ENCODE assay signal across 10 mouse cellular contexts in genomic region chr6:83087205-83087925, GRCm38 (mm10). TPM values are rescaled to one million over a fixed set of nuclear protein-coding genes. Genes with fewer than 3 reads are reported as not detected.
A peak's percentile ranks its signal among the peaks of the same experiment; 100 is the strongest.
DNase-seq lines count a peak whose midpoint lies in the region; ATAC-seq lines count a peak whose summit lies in the region.
"Had no signal": no experiment of that assay in that cellular context is flagged by ENCODE, and none has a peak within 500 bp of the region (broad histone marks: within the 10 kb centered on the region; RNA-seq: fewer than 3 reads in every experiment).

No protein-coding gene starts in this region.

- 0 out of 2 replicates have a peak, but pooled peaks cover 4% of the 10 kb centered on the region for H3K36me3 ChIP-seq in forebrain, embryonic 13.5 days (ENCODE audit: poor library complexity, severe bottlenecking)
- peaks cover 2% of the 10 kb centered on the region; the same call in 1 of the 2 replicates for H3K36me3 ChIP-seq in hindbrain, embryonic 14.5 days (replicated peaks; ENCODE audit: control insufficient read depth, insufficient read depth)
- peaks cover under 1% of the 10 kb centered on the region; the same call in 1 of the 2 replicates for H3K36me3 ChIP-seq in liver, embryonic 13.5 days

- H3K27me3 ChIP-seq in forebrain, embryonic 13.5 days = peaks cover 94% of the 10 kb centered on the region
- H3K27me3 ChIP-seq in hindbrain, embryonic 14.5 days (ENCODE audit: control insufficient read depth, insufficient read depth, low read length) = peaks cover 84% of the 10 kb centered on the region
- H3K27me3 ChIP-seq in liver, embryonic 13.5 days = peaks cover 93% of the 10 kb centered on the region

- intact Hi-C loops in left cerebral cortex, postnatal 25 days (cut with DNase I) = no loop called here

- DNase-seq in cerebellum, postnatal 10 days = peak; percentile 59 to 67
- no peak for DNase-seq in cerebellum, adult 18-20 months
- DNase-seq in hindbrain, embryonic 14.5 days (ENCODE audit: low spot score) = no peak
- DNase-seq in liver, embryonic 13.5 days = no peak
- DNase-seq in skeletal muscle tissue, adult 2 months (ENCODE audit: low read depth, low spot score) = peak; percentile 51
- no peak for DNase-seq in left cerebral cortex, postnatal 25 days (ENCODE audit: low spot score in 2 of 2)
- no peak for DNase-seq in cerebellum, adult 9-11 months

- H3K4me1 ChIP-seq in forebrain, embryonic 13.5 days = peaks cover 6% of the 10 kb centered on the region; the same call in 1 of the 2 replicates
- H3K4me1 ChIP-seq in hindbrain, embryonic 14.5 days (replicated peaks; ENCODE audit: control insufficient read depth, insufficient read depth, low read length) = no peaks in the 10 kb centered on the region
- H3K4me1 ChIP-seq in liver, embryonic 13.5 days (replicated peaks) = peaks cover 15% of the 10 kb centered on the region

- peak overlapping the region; percentile 24 for H3K4me2 ChIP-seq in forebrain, embryonic 13.5 days
- peak overlapping the region; percentile 31 for H3K4me2 ChIP-seq in hindbrain, embryonic 14.5 days (replicated peaks)
- H3K4me2 ChIP-seq in liver, embryonic 13.5 days = peak overlapping the region; percentile 51

- H3K9ac ChIP-seq in forebrain, embryonic 13.5 days = no peak overlapping the region
- H3K9ac ChIP-seq in hindbrain, embryonic 14.5 days = no peak overlapping the region
- H3K9ac ChIP-seq in liver, embryonic 13.5 days = peak overlapping the region; percentile 13; the same call in 1 of the 2 replicates

- H3K9me3 ChIP-seq in forebrain, embryonic 13.5 days (replicated peaks) = no peaks in the 10 kb centered on the region
- H3K9me3 ChIP-seq in hindbrain, embryonic 14.5 days (ENCODE audit: control insufficient read depth, low read length) = no peaks in the 10 kb centered on the region
- H3K9me3 ChIP-seq in liver, embryonic 13.5 days (replicated peaks) = no peaks in the 10 kb centered on the region

- no peak for ATAC-seq in forebrain, embryonic 13.5 days
- ATAC-seq in hindbrain, embryonic 14.5 days (ENCODE audit: low FRiP score) = no peak
- ATAC-seq in liver, embryonic 13.5 days (ENCODE audit: low read depth) = no peak

- peak overlapping the region; percentile 14; the same call in 1 of the 2 replicates for H3K4me3 ChIP-seq in forebrain, embryonic 13.5 days
- no peak overlapping the region for H3K4me3 ChIP-seq in hindbrain, embryonic 14.5 days (replicated peaks; ENCODE audit: low read length)
- H3K4me3 ChIP-seq in liver, embryonic 13.5 days (replicated peaks) = peak overlapping the region; percentile 33

- H3K27ac ChIP-seq in forebrain, embryonic 13.5 days = no peak overlapping the region
- H3K27ac ChIP-seq in hindbrain, embryonic 14.5 days = no peak overlapping the region
- no peak overlapping the region for H3K27ac ChIP-seq in liver, embryonic 13.5 days

- under 1% methylated on average over 47 of the region's 47 CpGs for WGBS in forebrain, embryonic 13.5 days
- WGBS in hindbrain, embryonic 14.5 days = under 1% methylated on average over 47 of the region's 47 CpGs
- 4% methylated on average over 47 of the region's 47 CpGs for WGBS in liver, embryonic 13.5 days (ENCODE audit: insufficient replicate concordance)

RNA-seq across cellular contexts. Expression of gene Lbx2, which starts 1.2 kb away (rescaled TPM):
- 0.46 TPM in 1 of 2 replicates, not detected in the other for polyA plus RNA-seq in forebrain, embryonic 13.5 days (2015; fragmentation: Nextera tagmentation; extraction: Ambion mirVana)
- not detected in 2 replicates for polyA plus RNA-seq in hindbrain, embryonic 14.5 days (2014; fragmentation: Nextera tagmentation; extraction: Ambion mirVana)
- 0.24 and 0.38 TPM in 2 replicates for polyA plus RNA-seq in liver, embryonic 13.5 days (2015; fragmentation: Nextera tagmentation; extraction: Ambion mirVana)
- total RNA-seq in left cerebral cortex, postnatal 25 days (2021) = under 1 TPM in 1 of 2 experiments, not detected in 1; 0.46 TPM
- total RNA-seq: neutrophil, adult 5-6 weeks had no signal

RNA-seq across cellular contexts. Expression of gene Pcgf1, which starts 9.7 kb away (rescaled TPM):
- polyA plus RNA-seq in forebrain, embryonic 13.5 days (2015; fragmentation: Nextera tagmentation; extraction: Ambion mirVana) = 46.5 and 47.3 TPM in 2 replicates
- polyA plus RNA-seq in hindbrain, embryonic 14.5 days (2014; fragmentation: Nextera tagmentation; extraction: Ambion mirVana) = 36.3 and 36.7 TPM in 2 replicates
- polyA plus RNA-seq in liver, embryonic 13.5 days (2015; fragmentation: Nextera tagmentation; extraction: Ambion mirVana) = 19.3 and 21.2 TPM in 2 replicates
- total RNA-seq in left cerebral cortex, postnatal 25 days (2021) = 10 to 100 TPM; 21.3 to 24.4 TPM

RNA-seq across cellular contexts. Expression of gene Ccdc142, which starts 14.0 kb away (rescaled TPM):
- polyA plus RNA-seq in forebrain, embryonic 13.5 days (2015; fragmentation: Nextera tagmentation; extraction: Ambion mirVana) = 3.5 and 4.0 TPM in 2 replicates
- 3.5 and 4.2 TPM in 2 replicates for polyA plus RNA-seq in hindbrain, embryonic 14.5 days (2014; fragmentation: Nextera tagmentation; extraction: Ambion mirVana)
- 0.94 and 1.1 TPM in 2 replicates for polyA plus RNA-seq in liver, embryonic 13.5 days (2015; fragmentation: Nextera tagmentation; extraction: Ambion mirVana)
- total RNA-seq in left cerebral cortex, postnatal 25 days (2021) = 1 to 10 TPM; 3.2 to 4.1 TPM

RNA-seq across cellular contexts. Expression of gene Gm42688, which starts 14.1 kb away (rescaled TPM):
- polyA plus RNA-seq in forebrain, embryonic 13.5 days (2015; fragmentation: Nextera tagmentation; extraction: Ambion mirVana) = 2.3 and 2.6 TPM in 2 replicates
- polyA plus RNA-seq in hindbrain, embryonic 14.5 days (2014; fragmentation: Nextera tagmentation; extraction: Ambion mirVana) = 4.9 and 5.3 TPM in 2 replicates
- polyA plus RNA-seq in liver, embryonic 13.5 days (2015; fragmentation: Nextera tagmentation; extraction: Ambion mirVana) = 1.1 and 1.3 TPM in 2 replicates
- 1 to 10 TPM; 3.9 to 5.0 TPM for total RNA-seq in left cerebral cortex, postnatal 25 days (2021)

RNA-seq across cellular contexts. Expression of gene Tlx2, which starts 17.3 kb away (rescaled TPM):
- not detected in 2 replicates for polyA plus RNA-seq in forebrain, embryonic 13.5 days (2015; fragmentation: Nextera tagmentation; extraction: Ambion mirVana)
- 0.22 TPM in 1 of 2 replicates, not detected in the other for polyA plus RNA-seq in hindbrain, embryonic 14.5 days (2014; fragmentation: Nextera tagmentation; extraction: Ambion mirVana)
- polyA plus RNA-seq in liver, embryonic 13.5 days (2015; fragmentation: Nextera tagmentation; extraction: Ambion mirVana) = 0.14 TPM in 1 of 2 replicates, not detected in the other
- not detected for total RNA-seq in left cerebral cortex, postnatal 25 days (2021)
- total RNA-seq: neutrophil, adult 5-6 weeks had no signal
- polyA plus RNA-seq: cortical plate, adult 2 months had no signal

Comparison
In these comparisons a context has a peak if more than half of its experiments do, and no peak if none do; other contexts are left out.
1. DNase-seq: peak in cerebellum, postnatal 10 days (2 of 2) and skeletal muscle tissue, adult 2 months (single experiment); none in cerebellum, adult 18-20 months (0 of 2), hindbrain, embryonic 14.5 days (single experiment), liver, embryonic 13.5 days (single experiment), left cerebral cortex, postnatal 25 days (0 of 2) and cerebellum, adult 9-11 months (single experiment).
2. Peak in every context shown above with its lines, with median percentiles within 50 percentile points of each other: H3K4me2 ChIP-seq.